In genomic region chr11:58211062-58211681, GRCm38 (mm10) we compare ENCODE assay signal across 11 mouse cellular contexts. TPM values are rescaled to one million over a fixed set of nuclear protein-coding genes. Genes with fewer than 3 reads are reported as not detected.
DNase-seq lines count a peak whose midpoint lies in the region; ATAC-seq and TF ChIP-seq lines count a peak whose summit lies in the region.
"Had no signal": no experiment of that assay in that cellular context is flagged by ENCODE, and none has a peak within 500 bp of the region (broad histone marks: within the 10 kb centered on the region; RNA-seq: fewer than 3 reads in every experiment).

No protein-coding gene starts in this region.

- H3K4me3 ChIP-seq in heart, embryonic 11.5 days (ENCODE audit: low read depth, low read length): no peak overlapping the region
- H3K4me3 ChIP-seq in E14TG2a.4 (replicated peaks; ENCODE audit: low read length): peak overlapping the region; percentile 32
- H3K4me3 ChIP-seq in forebrain, embryonic 14.5 days (ENCODE audit: low read depth, low read length): no peak overlapping the region

- no peaks in the 10 kb centered on the region for H3K9me3 ChIP-seq in heart, embryonic 11.5 days (replicated peaks; ENCODE audit: control insufficient read depth, low read length)
- H3K9me3 ChIP-seq in E14TG2a.4 (ENCODE audit: low read length): no peaks in the 10 kb centered on the region
- no peaks in the 10 kb centered on the region for H3K9me3 ChIP-seq in forebrain, embryonic 14.5 days (replicated peaks; ENCODE audit: control insufficient read depth, low read length)

- no peaks in the 10 kb centered on the region for H3K27me3 ChIP-seq in heart, embryonic 11.5 days (ENCODE audit: control insufficient read depth, insufficient read depth, low read length)
- peaks cover 66% of the 10 kb centered on the region for H3K27me3 ChIP-seq in E14TG2a.4 (ENCODE audit: insufficient read depth, low read length)
- 0 out of 2 replicates have a peak, but pooled peaks cover 6% of the 10 kb centered on the region for H3K27me3 ChIP-seq in forebrain, embryonic 14.5 days (replicated peaks; ENCODE audit: control insufficient read depth, insufficient read depth, low read length)

- peak overlapping the region; percentile 31; the same call in 1 of the 2 replicates for H3K27ac ChIP-seq in heart, embryonic 11.5 days (ENCODE audit: low read depth, low read length)
- H3K27ac ChIP-seq in forebrain, embryonic 14.5 days (ENCODE audit: low read depth, low read length): no peak overlapping the region

- WGBS in heart, embryonic 11.5 days (ENCODE audit: insufficient replicate concordance): 13% methylated on average over 9 of the region's 9 CpGs
- WGBS in forebrain, embryonic 14.5 days: 18% methylated on average over 9 of the region's 9 CpGs

- DNase-seq in heart, adult 18-20 months: no peak
- DNase-seq in left cerebral cortex, postnatal 25 days (ENCODE audit: low spot score in 2 of 2): no peak
- no peak for DNase-seq in forebrain, embryonic 14.5 days (ENCODE audit: low spot score)
- no peak for DNase-seq in adrenal gland, adult 18-20 months (ENCODE audit: low spot score in 2 of 2)
- DNase-seq: forebrain, postnatal 0 days; kidney, postnatal 36 days; retina, postnatal 1 day had no signal

- no peaks in the 10 kb centered on the region for H3K36me3 ChIP-seq in heart, embryonic 11.5 days (ENCODE audit: control insufficient read depth, insufficient read depth, low read length)
- no peaks in the 10 kb centered on the region for H3K36me3 ChIP-seq in E14TG2a.4 (ENCODE audit: insufficient read depth, low read length)
- H3K36me3 ChIP-seq in forebrain, embryonic 14.5 days (ENCODE audit: control insufficient read depth, insufficient read depth, low read length): no peaks in the 10 kb centered on the region

- peak overlapping the region; percentile 31 for H3K4me2 ChIP-seq in heart, embryonic 11.5 days
- no peak overlapping the region for H3K4me2 ChIP-seq in forebrain, embryonic 14.5 days (ENCODE audit: low read length)

- no peak for ATAC-seq in heart, embryonic 11.5 days (replicated peaks; ENCODE audit: insufficient number of reproducible peaks, low FRiP score, low TSS enrichment)
- ATAC-seq in granulocyte monocyte progenitor cell, adult 5-6 weeks (replicated peaks; ENCODE audit: poor library complexity, severe bottlenecking): peak; percentile 40
- 0 out of 2 replicates have a peak, but pooled peaks have one; percentile 33 for ATAC-seq in megakaryocyte, adult 5-6 weeks (ENCODE audit: poor library complexity, severe bottlenecking)
- ATAC-seq in forebrain, embryonic 14.5 days: no peak
- ATAC-seq: forebrain, postnatal 0 days had no signal

- H3K9ac ChIP-seq in heart, embryonic 11.5 days (ENCODE audit: low read depth, low read length): peak overlapping the region; percentile 39; the same call in 1 of the 2 replicates
- no peak overlapping the region for H3K9ac ChIP-seq in forebrain, embryonic 14.5 days (ENCODE audit: low read length)
- H3K9ac ChIP-seq: forebrain, postnatal 0 days had no signal

- no peak for TF ChIP-seq CTCF in E14TG2a.4 (conservative IDR thresholded peaks at IDR 0.05; ENCODE audit: low read length)

- H3K4me1 ChIP-seq in heart, embryonic 11.5 days (ENCODE audit: control insufficient read depth, insufficient read depth, low read length): peaks cover 12% of the 10 kb centered on the region
- H3K4me1 ChIP-seq in E14TG2a.4 (replicated peaks; ENCODE audit: low read depth, low read length): peaks cover 43% of the 10 kb centered on the region
- H3K4me1 ChIP-seq in forebrain, embryonic 14.5 days (ENCODE audit: control insufficient read depth, insufficient read depth, low read length): no peaks in the 10 kb centered on the region

- intact Hi-C loops in left cerebral cortex, postnatal 25 days (cut with DNase I): no loop called here

RNA-seq across cellular contexts. Expression of gene Irgm2, which starts 11.8 kb away (rescaled TPM):
- 1.4 and 1.6 TPM in 2 replicates for polyA plus RNA-seq in heart, embryonic 11.5 days (2014; fragmentation: Nextera tagmentation; extraction: Ambion mirVana)
- total RNA-seq in heart, adult 18-20 months (2021): 10 to 100 TPM; 10.0 to 30.3 TPM
- 5.2 and 5.4 TPM in 2 replicates for total RNA-seq in granulocyte monocyte progenitor cell, adult 5-6 weeks (2014; fragmentation: Nextera tagmentation)
- total RNA-seq in granulocyte monocyte progenitor cell, adult 5-6 weeks (2017): 4.2 and 6.3 TPM in 2 replicates
- total RNA-seq in megakaryocyte, adult 5-6 weeks (2015): 19.7 and 23.3 TPM in 2 replicates
- 18.2 and 18.7 TPM in 2 replicates for total RNA-seq in megakaryocyte, adult 5-6 weeks (2017)
- 1 to 10 TPM; 1.8 to 2.8 TPM for total RNA-seq in left cerebral cortex, postnatal 25 days (2021)
- polyA plus RNA-seq in forebrain, embryonic 14.5 days (2014; fragmentation: Nextera tagmentation; extraction: Ambion mirVana): 0.57 and 0.63 TPM in 2 replicates
- 10 to 100 TPM; 11.5 to 25.9 TPM for total RNA-seq in adrenal gland, adult 18-20 months (2021)

RNA-seq across cellular contexts. Expression of gene Igtp, which starts 11.8 kb away (rescaled TPM):
- 4.1 and 5.3 TPM in 2 replicates for polyA plus RNA-seq in heart, embryonic 11.5 days (2014; fragmentation: Nextera tagmentation; extraction: Ambion mirVana)
- total RNA-seq in heart, adult 18-20 months (2021): 10 to 100 TPM in 1 of 2 experiments, 1 to 10 TPM in 1; 9.2 to 33.3 TPM
- 8.5 and 9.6 TPM in 2 replicates for total RNA-seq in granulocyte monocyte progenitor cell, adult 5-6 weeks (2014; fragmentation: Nextera tagmentation)
- 8.7 and 11.8 TPM in 2 replicates for total RNA-seq in granulocyte monocyte progenitor cell, adult 5-6 weeks (2017)
- total RNA-seq in megakaryocyte, adult 5-6 weeks (2015): 21.0 and 23.8 TPM in 2 replicates
- total RNA-seq in megakaryocyte, adult 5-6 weeks (2017): 14.0 and 16.0 TPM in 2 replicates
- total RNA-seq in left cerebral cortex, postnatal 25 days (2021): 1 to 10 TPM; 2.5 to 3.2 TPM
- polyA plus RNA-seq in forebrain, embryonic 14.5 days (2014; fragmentation: Nextera tagmentation; extraction: Ambion mirVana): 1.4 and 1.6 TPM in 2 replicates
- total RNA-seq in adrenal gland, adult 18-20 months (2021): 10 to 100 TPM; 14.0 to 30.2 TPM

RNA-seq across cellular contexts. Expression of gene Mrpl22, which starts 39.7 kb away (rescaled TPM):
- polyA plus RNA-seq in heart, embryonic 11.5 days (2014; fragmentation: Nextera tagmentation; extraction: Ambion mirVana): 106 and 109 TPM in 2 replicates
- 10 to 100 TPM; 51.2 to 53.4 TPM for total RNA-seq in heart, adult 18-20 months (2021)
- total RNA-seq in granulocyte monocyte progenitor cell, adult 5-6 weeks (2014; fragmentation: Nextera tagmentation): 77.4 and 92.5 TPM in 2 replicates
- total RNA-seq in granulocyte monocyte progenitor cell, adult 5-6 weeks (2017): 58.4 and 65.0 TPM in 2 replicates
- total RNA-seq in megakaryocyte, adult 5-6 weeks (2015): 45.0 and 47.8 TPM in 2 replicates
- total RNA-seq in megakaryocyte, adult 5-6 weeks (2017): 29.6 and 31.8 TPM in 2 replicates
- total RNA-seq in left cerebral cortex, postnatal 25 days (2021): 10 to 100 TPM; 33.9 to 35.5 TPM
- 107 and 138 TPM in 2 replicates for polyA plus RNA-seq in forebrain, embryonic 14.5 days (2014; fragmentation: Nextera tagmentation; extraction: Ambion mirVana)
- 10 to 100 TPM; 56.9 to 69.4 TPM for total RNA-seq in adrenal gland, adult 18-20 months (2021)

RNA-seq across cellular contexts. Expression of gene Gemin5, which starts 42.8 kb away (rescaled TPM):
- 15.3 TPM in 2 replicates for polyA plus RNA-seq in heart, embryonic 11.5 days (2014; fragmentation: Nextera tagmentation; extraction: Ambion mirVana)
- 10 to 100 TPM in 1 of 2 experiments, 1 to 10 TPM in 1; 8.7 to 10.0 TPM for total RNA-seq in heart, adult 18-20 months (2021)
- 23.7 and 26.5 TPM in 2 replicates for total RNA-seq in granulocyte monocyte progenitor cell, adult 5-6 weeks (2014; fragmentation: Nextera tagmentation)
- total RNA-seq in granulocyte monocyte progenitor cell, adult 5-6 weeks (2017): 29.6 and 31.4 TPM in 2 replicates
- total RNA-seq in megakaryocyte, adult 5-6 weeks (2015): 3.4 and 7.3 TPM in 2 replicates
- total RNA-seq in megakaryocyte, adult 5-6 weeks (2017): 7.4 and 7.8 TPM in 2 replicates
- total RNA-seq in left cerebral cortex, postnatal 25 days (2021): 10 to 100 TPM; 16.5 to 18.1 TPM
- polyA plus RNA-seq in forebrain, embryonic 14.5 days (2014; fragmentation: Nextera tagmentation; extraction: Ambion mirVana): 15.0 and 15.2 TPM in 2 replicates
- total RNA-seq in adrenal gland, adult 18-20 months (2021): 10 to 100 TPM; 22.2 to 22.9 TPM

Comparison
In these comparisons a context has a peak if more than half of its experiments do, and no peak if none do; other contexts are left out.
1. ATAC-seq: peak in granulocyte monocyte progenitor cell, adult 5-6 weeks (single experiment) and megakaryocyte, adult 5-6 weeks (single experiment); none in heart, embryonic 11.5 days (single experiment) and forebrain, embryonic 14.5 days (single experiment).